Mouse (Mus musculus): ENCODE results near the gene Tnfrsf13c. TPM values are rescaled to one million over a fixed set of nuclear protein-coding genes. Genes with fewer than 3 reads are reported as not detected.
A peak's percentile ranks its signal among the peaks of the same experiment; 100 is the strongest.

Gene Tnfrsf13c
- total and polyA plus RNA-seq, 2 experiments from 2014 or later, result 0.34 to 5.6 TPM

GRCm38 (mm10) chr15:82223251-82223650 lies 918 bp downstream of the Tnfrsf13c start:
- TF ChIP-seq CTCF (IDR thresholded peaks at IDR 0.05; ENCODE audit: low read depth), result no peak
- DNase-seq (ENCODE audit: low spot score) (no peak), ATAC-seq (no peak)
- Histone ChIP-seq H3K4me1 (ENCODE audit: insufficient read depth, low read length) (0 out of 2 replicates have a peak, but pooled peaks cover 11% of the 10 kb centered on the region), H3K4me3 (ENCODE audit: low read length) (no peak overlapping the region), H3K9me3 (ENCODE audit: low read length) (no peaks in the 10 kb centered on the region), H3K4me2 (ENCODE audit: low read depth, low read length) (no peak overlapping the region; the same call in 1 of the 2 replicates), H3K36me3 (ENCODE audit: insufficient read depth, low read length) (no peaks in the 10 kb centered on the region), H3K27ac (no peak overlapping the region), H3K9ac (replicated peaks; ENCODE audit: low read length) (no peak overlapping the region), H3K27me3 (ENCODE audit: insufficient read depth, low read length) (no peaks in the 10 kb centered on the region)
- WGBS, result 56% methylated on average over 7 of the region's 7 CpGs

GRCm38 (mm10) chr15:82221104-82221860 lies 2.9 kb downstream of the Tnfrsf13c start:
- no peak overlapping the region for H3K27ac ChIP-seq
- TF ChIP-seq CTCF (IDR thresholded peaks at IDR 0.05; ENCODE audit: low read depth), result peak; percentile 27; the same call in 1 of the 2 replicates
- H3K4me1 ChIP-seq (ENCODE audit: insufficient read depth, low read length), result peaks cover 14% of the 10 kb centered on the region; the same call in 1 of the 2 replicates
- H3K4me2 ChIP-seq (ENCODE audit: low read depth, low read length), result no peak overlapping the region
- 0 out of 2 replicates have a peak, but pooled peaks cover 3% of the 10 kb centered on the region for H3K27me3 ChIP-seq (ENCODE audit: insufficient read depth, low read length)
- ATAC-seq, result no peak
- 64% methylated on average over 14 of the region's 14 CpGs for WGBS
- no peaks in the 10 kb centered on the region for H3K9me3 ChIP-seq (ENCODE audit: low read length)
- DNase-seq (ENCODE audit: low spot score), result no peak
- no peaks in the 10 kb centered on the region for H3K36me3 ChIP-seq (ENCODE audit: insufficient read depth, low read length)
- H3K4me3 ChIP-seq (ENCODE audit: low read length), result no peak overlapping the region
- H3K9ac ChIP-seq (replicated peaks; ENCODE audit: low read length), result no peak overlapping the region

GRCm38 (mm10) chr15:82220003-82220675 lies 4.0 kb downstream of the Tnfrsf13c start:
- H3K27me3 ChIP-seq (ENCODE audit: insufficient read depth, low read length), result peaks cover 5% of the 10 kb centered on the region; the same call in 1 of the 2 replicates
- H3K9me3 ChIP-seq (ENCODE audit: low read length), result no peaks in the 10 kb centered on the region
- WGBS, result 50% methylated on average over 11 of the region's 12 CpGs
- H3K9ac ChIP-seq (replicated peaks; ENCODE audit: low read length), result no peak overlapping the region
- TF ChIP-seq CTCF (IDR thresholded peaks at IDR 0.05; ENCODE audit: low read depth), result no peak
- H3K4me2 ChIP-seq (ENCODE audit: low read depth, low read length), result no peak overlapping the region
- ATAC-seq, result no peak
- no peak for DNase-seq (ENCODE audit: low spot score)
- no peak overlapping the region for H3K4me3 ChIP-seq (ENCODE audit: low read length)
- no peak overlapping the region for H3K27ac ChIP-seq
- peaks cover 16% of the 10 kb centered on the region; the same call in 1 of the 2 replicates for H3K4me1 ChIP-seq (ENCODE audit: insufficient read depth, low read length)
- no peaks in the 10 kb centered on the region for H3K36me3 ChIP-seq (ENCODE audit: insufficient read depth, low read length)

- H3K27ac ChIP-seq, result no peak overlapping the region
- no peak overlapping the region for H3K4me2 ChIP-seq (ENCODE audit: low read depth, low read length)
- no peak for TF ChIP-seq CTCF (IDR thresholded peaks at IDR 0.05; ENCODE audit: low read depth)
- H3K27me3 ChIP-seq (ENCODE audit: insufficient read depth, low read length), result peaks cover 11% of the 10 kb centered on the region; the same call in 1 of the 2 replicates
- no peak overlapping the region for H3K4me3 ChIP-seq (ENCODE audit: low read length)
- H3K4me1 ChIP-seq (ENCODE audit: insufficient read depth, low read length), result peaks cover 10% of the 10 kb centered on the region; the same call in 1 of the 2 replicates
- no peaks in the 10 kb centered on the region for H3K36me3 ChIP-seq (ENCODE audit: insufficient read depth, low read length)
- no peak for ATAC-seq
- H3K9ac ChIP-seq (replicated peaks; ENCODE audit: low read length), result no peak overlapping the region
- H3K9me3 ChIP-seq (ENCODE audit: low read length), result no peaks in the 10 kb centered on the region
- 78% methylated on average over 26 of the region's 26 CpGs for WGBS
- no peak for DNase-seq (ENCODE audit: low spot score)
These were observed 5.1 kb downstream of the Tnfrsf13c start for GRCm38 (mm10) chr15:82218778-82219666.

- WGBS, result 39% methylated on average over 9 of the region's 9 CpGs
- Histone ChIP-seq H3K4me2 (ENCODE audit: low read depth, low read length) (no peak overlapping the region), H3K4me3 (ENCODE audit: low read length) (no peak overlapping the region), H3K9ac (replicated peaks; ENCODE audit: low read length) (no peak overlapping the region), H3K27ac (no peak overlapping the region), H3K4me1 (ENCODE audit: insufficient read depth, low read length) (peaks cover 5% of the 10 kb centered on the region; the same call in 1 of the 2 replicates), H3K9me3 (ENCODE audit: low read length) (no peaks in the 10 kb centered on the region), H3K27me3 (ENCODE audit: insufficient read depth, low read length) (peaks cover 11% of the 10 kb centered on the region; the same call in 1 of the 2 replicates), H3K36me3 (ENCODE audit: insufficient read depth, low read length) (no peaks in the 10 kb centered on the region)
- DNase-seq (ENCODE audit: low spot score) (no peak), ATAC-seq (no peak)
- no peak for TF ChIP-seq CTCF (IDR thresholded peaks at IDR 0.05; ENCODE audit: low read depth)
These were observed 6.2 kb downstream of the Tnfrsf13c start for GRCm38 (mm10) chr15:82217980-82218379.

- Histone ChIP-seq H3K4me1 (ENCODE audit: insufficient read depth, low read length) (peaks cover 8% of the 10 kb centered on the region; the same call in 1 of the 2 replicates), H3K27me3 (ENCODE audit: insufficient read depth, low read length) (peaks cover 13% of the 10 kb centered on the region), H3K9me3 (ENCODE audit: low read length) (no peaks in the 10 kb centered on the region), H3K36me3 (ENCODE audit: insufficient read depth, low read length) (no peaks in the 10 kb centered on the region), H3K27ac (no peak overlapping the region), H3K4me3 (ENCODE audit: low read length) (no peak overlapping the region), H3K9ac (replicated peaks; ENCODE audit: low read length) (no peak overlapping the region), H3K4me2 (ENCODE audit: low read depth, low read length) (no peak overlapping the region)
- ATAC-seq, result no peak
- TF ChIP-seq CTCF (IDR thresholded peaks at IDR 0.05; ENCODE audit: low read depth), result no peak
- WGBS, result 28% methylated on average over 7 of the region's 7 CpGs
- DNase-seq (ENCODE audit: low spot score), result no peak
These were observed 7.1 kb downstream of the Tnfrsf13c start for GRCm38 (mm10) chr15:82217039-82217438.

All from hindbrain, postnatal 0 days (tissue).